Mouse (Mus musculus): ENCODE measurements at regions not wholly inside any gene's neighbourhood (a gene's known extent, or its start where the extent isn't known, plus 50 kb on each side); places are given as distances from the start of the nearest gene placed in this dataset.

DNA sequence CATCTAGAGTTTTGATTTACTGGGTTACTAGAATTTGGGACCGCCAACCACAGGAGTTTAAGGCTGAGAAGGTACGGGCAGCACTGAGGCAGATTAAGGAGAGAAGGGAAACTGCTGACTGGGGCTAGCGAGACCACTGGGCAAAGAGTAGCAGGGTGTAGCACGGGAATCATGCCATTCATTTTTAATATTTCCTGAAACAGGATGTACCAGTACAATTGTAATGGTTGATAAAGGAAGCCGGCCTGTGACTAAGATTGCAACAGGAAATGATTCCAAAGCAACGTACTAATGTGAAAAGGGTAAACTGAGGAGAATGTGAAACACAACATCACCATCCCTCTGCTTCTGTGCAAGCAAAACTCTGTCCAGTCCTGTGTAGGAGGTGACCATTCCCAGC is 118.3 kb upstream of the Ift57 start:
- DNase-seq = no peak

DNA sequence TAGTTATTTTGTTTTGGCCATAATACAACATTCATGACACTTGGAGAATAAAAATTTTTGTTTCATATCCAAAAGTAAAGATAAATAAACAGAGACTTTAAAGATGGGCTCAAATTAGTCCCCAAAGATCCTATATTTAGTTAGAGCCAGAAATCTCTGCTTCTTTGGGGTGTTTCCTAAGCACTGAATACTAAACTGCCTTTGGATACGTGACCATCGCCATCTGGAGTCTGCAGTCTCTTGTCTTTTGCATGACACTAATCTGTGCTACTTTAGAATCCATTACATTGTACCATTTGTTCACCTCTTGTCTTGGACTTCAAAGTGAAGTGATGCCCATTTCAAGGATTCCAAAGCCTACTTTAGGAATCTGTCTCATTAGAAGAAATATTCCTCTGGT is 92.5 kb upstream of the Ift57 start:
- DNase-seq = no peak

DNA sequence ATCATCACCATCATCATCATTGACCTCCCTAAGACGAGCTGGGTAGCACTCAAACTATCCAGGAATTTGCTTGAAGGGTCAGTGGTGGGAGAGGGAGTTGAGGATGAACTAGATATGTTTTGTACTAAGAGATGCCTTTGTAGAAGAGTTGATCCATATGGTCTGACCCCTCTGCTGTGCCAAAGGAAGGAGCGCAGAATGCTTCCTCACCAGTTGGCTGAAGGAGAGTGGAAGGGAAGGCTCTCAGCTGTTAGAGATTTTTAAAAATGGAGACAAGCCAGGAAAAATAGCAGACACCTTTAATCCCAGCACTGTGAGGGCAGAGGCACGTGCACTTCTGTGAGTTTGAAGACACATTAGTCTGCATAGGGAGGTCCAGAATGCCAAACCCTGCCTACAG is 84.2 kb upstream of the Ift57 start:
- peak; percentile 13 to 23 for DNase-seq

DNA sequence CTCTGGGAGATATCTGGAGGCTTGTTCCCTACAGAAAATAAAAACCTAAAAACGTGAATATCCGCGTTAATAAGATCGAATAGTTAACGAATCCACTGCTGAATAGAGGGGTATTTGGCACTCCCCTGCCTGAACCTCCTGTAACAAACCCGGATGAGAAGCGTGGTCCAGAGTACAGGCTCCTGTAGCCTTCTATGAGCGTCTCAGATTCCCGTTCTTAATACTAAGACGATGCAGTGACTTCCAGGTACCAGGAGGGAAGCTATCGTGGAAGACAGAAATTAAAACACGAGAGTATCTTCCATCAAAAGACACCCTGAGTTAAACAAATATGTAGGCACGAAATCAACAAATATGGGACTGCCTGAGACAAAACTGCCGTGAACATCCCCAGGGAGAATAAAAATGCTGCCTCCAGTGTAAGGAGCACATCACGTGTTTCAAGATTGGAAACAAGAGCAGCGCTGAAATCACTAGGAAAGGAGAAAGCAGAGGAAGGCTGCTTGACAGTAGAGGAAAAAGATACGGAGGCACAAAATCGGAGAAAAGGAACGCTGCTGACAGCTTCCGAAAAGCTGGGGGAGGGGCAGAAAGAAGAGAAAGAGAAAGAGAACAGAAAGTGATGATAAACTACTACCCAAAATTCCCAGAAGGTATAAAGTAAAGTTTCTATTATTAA is 83.6 kb upstream of the Ift57 start:
- DNase-seq = peak; percentile 17 to 34

DNA sequence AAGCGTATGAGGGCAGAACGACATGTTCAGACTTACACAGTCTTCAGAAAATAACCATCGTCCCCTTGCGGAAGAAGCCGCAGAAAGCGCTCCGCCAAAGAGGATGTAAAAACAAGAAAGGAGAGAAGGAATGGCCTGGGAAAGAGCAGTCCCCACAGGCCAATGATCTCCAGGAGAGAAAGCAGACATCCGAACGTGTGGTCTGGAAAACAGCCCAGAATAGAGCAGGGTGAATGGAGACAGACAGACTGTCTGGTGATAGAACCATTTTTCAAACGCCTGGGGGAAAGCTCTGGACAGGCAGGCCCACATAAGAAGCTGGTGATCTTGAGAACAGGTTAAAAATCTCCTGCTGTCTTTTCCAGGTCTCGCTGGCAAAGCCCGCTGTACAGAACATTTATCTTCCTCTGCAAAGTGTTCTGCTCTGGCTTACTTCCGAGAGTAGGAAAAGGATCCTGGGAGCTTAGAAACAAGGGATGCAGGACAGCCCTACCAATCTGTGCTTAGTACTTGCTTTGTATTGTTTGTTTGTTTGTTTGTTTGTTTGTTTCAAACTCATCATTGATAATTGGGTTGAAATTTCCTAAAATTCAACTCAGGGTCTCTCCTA is 82.7 kb upstream of the Ift57 start:
- DNase-seq = peak; percentile 46 to 47

DNA sequence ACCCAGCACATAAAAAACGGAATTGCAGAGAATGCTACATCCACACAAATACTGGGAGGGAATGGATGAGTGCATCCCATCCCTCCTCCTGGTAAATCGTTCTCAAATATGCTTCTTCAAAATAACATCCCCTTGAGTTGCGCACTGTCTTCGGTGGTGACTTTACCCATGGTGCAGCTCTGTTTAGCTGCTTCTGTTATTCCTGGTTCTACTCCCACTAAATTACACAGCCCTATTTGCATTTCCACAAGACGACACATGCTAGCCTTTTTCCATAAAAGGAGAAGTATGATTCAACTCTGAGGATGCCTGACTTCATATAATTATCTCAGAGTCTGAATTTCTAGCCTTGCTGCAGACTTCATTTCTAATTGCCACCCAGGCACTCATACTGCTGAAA is 65.5 kb upstream of the Ift57 start:
- DNase-seq = no peak

DNA sequence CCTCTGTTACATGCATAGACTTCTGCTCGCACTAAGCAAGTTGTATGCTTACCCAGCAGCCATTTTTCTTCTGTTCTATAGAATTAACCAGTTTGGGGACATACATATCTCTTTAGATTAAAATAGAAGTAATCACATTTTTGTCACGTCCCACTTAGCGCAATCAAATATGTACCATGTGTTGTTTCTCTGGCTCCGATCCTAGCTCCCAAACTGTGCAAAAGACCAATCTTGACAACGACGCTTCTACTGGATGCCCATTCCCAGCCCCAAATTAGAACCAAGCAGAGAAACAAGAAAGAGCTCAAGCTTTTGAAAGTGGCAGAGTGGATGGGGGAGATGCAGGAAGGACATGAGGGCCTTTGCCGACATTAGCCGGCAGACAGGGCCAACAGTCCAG is 63.5 kb upstream of the Ift57 start:
- DNase-seq = no peak

DNA sequence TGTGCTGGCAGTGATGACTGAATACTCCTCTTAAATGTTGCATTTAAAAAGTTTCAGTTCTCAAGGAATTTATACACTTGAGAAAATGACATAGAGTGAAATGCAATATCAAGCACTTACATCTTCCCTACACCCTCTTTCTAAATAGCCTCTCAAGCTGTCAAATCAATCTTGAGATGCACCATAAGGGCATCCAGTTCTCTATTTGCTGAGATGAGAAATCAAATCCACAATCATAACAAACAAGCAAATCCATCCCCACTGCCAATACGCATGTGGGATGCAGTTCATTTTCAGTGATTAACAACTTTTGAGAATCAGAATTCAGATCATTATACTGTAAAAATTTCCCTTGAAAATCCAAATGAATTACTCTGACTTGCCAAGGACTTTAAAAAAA is 62.6 kb upstream of the Ift57 start:
- DNase-seq = no peak

DNA sequence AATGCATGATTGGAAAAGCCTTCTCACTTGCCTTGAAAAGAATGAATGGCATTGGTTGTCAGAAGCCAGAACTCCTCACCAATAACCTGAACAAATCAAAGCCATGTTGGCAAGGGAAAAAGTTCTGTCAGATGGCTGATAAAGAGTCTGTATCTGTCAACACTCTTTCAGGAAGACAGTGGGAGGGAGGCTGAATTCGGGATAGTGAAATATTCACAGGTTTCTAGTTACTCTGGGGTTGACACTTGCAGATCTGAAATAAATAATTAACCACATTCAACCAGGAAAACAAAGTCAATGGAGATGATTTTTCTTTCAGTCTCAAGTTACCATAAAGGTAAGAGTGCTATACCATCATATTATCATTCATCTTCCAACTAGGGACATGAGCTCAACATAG is 56.3 kb upstream of the Ift57 start:
- no peak for DNase-seq

DNA sequence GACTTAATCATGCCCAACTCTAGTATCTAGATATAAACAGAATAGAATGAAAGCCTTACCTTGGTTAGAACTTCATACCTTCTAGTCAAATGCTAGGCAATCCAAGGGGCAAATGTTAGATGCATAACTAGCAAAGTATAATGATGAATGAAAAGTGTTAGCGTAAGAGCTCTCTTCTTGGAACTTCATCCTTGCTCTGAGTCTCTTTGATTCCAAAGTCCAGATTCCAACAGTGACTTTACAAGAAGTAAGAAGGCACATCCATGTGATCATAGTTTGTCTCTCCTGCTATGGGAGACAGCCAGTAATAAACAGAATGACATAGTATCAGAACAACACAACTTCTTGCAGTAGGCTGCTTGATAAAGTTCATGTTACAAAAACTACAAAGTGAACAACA is 54.6 kb upstream of the Ift57 start:
- no peak for DNase-seq

DNA sequence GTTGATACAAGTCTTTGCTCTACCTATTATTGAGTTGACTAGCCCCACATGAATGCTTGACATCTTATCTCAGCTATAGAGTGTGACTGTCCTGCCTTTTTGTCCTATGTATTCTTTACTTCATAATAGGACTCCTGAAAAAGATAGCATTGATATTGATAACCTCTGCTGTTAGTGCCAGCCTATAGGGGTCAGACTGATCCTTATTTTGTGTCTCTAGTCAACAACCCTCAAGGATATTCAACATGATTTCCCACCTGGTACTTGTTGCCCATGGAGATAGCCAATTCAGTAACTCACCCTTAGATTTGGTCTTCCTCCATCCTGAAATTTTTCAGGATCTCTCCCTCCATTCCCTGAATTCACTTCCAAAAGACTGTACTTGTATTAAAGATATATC is 52.6 kb upstream of the Ift57 start:
- DNase-seq = no peak

Data from cerebellum, adult 18-20 months (tissue).